Mouse (Mus musculus): Measurements from ENCODE around the gene Slc35f1.

GRCm38 (mm10) chr10:52704101-52705051 is 14.0 kb downstream of the Slc35f1 start:
- TF ChIP-seq MYOD1 (IDR thresholded peaks at IDR 0.05; ENCODE audit: control insufficient read depth, insufficient read length, low read depth): no peak
- TF ChIP-seq CTCF (IDR thresholded peaks at IDR 0.05; ENCODE audit: control insufficient read depth, insufficient read depth, insufficient read length): no peak
